Mouse (Mus musculus): ENCODE data around the gene Scamp2. TPM values are rescaled to one million over a fixed set of nuclear protein-coding genes. Genes with fewer than 3 reads are reported as not detected.
A peak's percentile ranks its signal among the peaks of the same experiment; 100 is the strongest.

The Scamp2 gene
- polyA plus RNA-seq, 1 experiment from 2014 or later = 58.2 TPM

DNA sequence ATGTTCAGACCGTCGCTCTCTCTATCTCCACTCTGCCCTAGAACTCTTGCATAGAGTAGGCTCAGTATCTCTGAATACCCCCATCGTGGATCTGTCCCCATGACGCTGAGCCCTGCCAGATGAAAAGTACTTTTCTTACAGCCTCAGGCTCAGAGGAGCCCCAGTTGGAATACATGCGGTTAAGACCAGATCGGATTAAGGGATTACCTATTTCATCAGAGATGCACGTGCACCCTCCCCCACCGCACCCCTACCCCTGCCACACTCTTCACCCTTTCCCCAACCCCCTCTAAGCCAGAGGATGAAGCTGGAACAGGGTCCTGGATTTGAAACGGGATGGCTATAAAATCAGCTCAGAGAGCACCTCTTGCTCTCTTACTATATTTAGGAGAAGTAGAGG lies 44.8 kb downstream of the Scamp2 start:
- no peaks in the 10 kb centered on the region for H3K36me3 ChIP-seq (ENCODE audit: control insufficient read depth, insufficient read depth, low read length)
- WGBS = 10% methylated on average over 9 of the region's 9 CpGs
- ATAC-seq (replicated peaks; ENCODE audit: low FRiP score) (no peak), DNase-seq (ENCODE audit: low spot score) (no peak)
- H3K9me3 ChIP-seq (ENCODE audit: control insufficient read depth, low read length) = no peaks in the 10 kb centered on the region
- H3K9ac ChIP-seq (ENCODE audit: low read length) = no peak overlapping the region
- peaks cover 4% of the 10 kb centered on the region for H3K27me3 ChIP-seq (ENCODE audit: control insufficient read depth, insufficient read depth, low read length)
- H3K4me2 ChIP-seq (ENCODE audit: low read depth, low read length, severe bottlenecking) = no peak overlapping the region
- no peak overlapping the region for H3K4me3 ChIP-seq (ENCODE audit: low read depth, low read length)
- H3K27ac ChIP-seq (ENCODE audit: low read depth, low read length) = no peak overlapping the region
- peaks cover 13% of the 10 kb centered on the region; the same call in 1 of the 2 replicates for H3K4me1 ChIP-seq (replicated peaks; ENCODE audit: control insufficient read depth, insufficient read depth, low read length)

DNA sequence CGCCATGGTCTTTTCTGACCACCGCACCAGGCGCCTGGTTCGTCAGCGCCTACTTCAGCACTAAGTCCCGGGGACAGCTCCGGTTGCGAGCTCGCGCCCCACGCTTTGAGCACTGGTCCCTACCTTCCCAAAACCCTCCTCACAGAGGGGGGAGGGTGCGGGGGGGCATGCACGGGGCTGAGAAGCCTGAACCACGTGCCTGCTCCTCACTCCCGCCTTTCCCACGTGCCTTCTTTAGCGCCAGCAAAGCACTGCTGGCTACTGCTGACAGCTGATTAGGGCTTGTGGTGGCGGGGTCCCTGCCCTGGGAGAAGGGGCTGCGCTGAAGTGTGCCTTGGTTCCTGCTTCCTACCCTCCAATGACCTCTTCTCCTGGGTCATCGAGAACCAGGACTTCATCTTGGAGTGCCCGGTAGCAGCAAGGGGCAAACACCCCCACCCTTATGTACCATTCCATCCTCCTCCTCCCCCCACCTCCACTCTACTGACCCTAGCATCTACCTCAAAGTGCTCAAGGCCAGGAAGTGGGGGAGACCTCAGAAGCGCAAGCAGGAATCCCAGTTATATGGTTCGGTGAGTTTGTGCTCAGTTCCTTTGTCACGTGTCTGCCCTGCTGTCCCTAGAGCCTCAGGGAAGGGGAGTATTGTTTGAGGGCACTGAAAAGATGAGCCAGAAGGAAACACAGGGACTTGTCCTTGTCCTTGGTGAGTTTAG lies 45.6 kb downstream of the Scamp2 start, which contains the start of gene Cplx3:
Gene Cplx3 (minus strand): TSS at position 143 of the 713 bp plus-strand sequence.
- H3K4me1 ChIP-seq (replicated peaks; ENCODE audit: control insufficient read depth, insufficient read depth, low read length) = peaks cover 8% of the 10 kb centered on the region; the same call in 1 of the 2 replicates
- peak within 1 kb of the TSS; percentile 22; the same call in 1 of the 2 replicates for H3K4me2 ChIP-seq (ENCODE audit: low read depth, low read length, severe bottlenecking)
- DNase-seq (ENCODE audit: low spot score) (peak; percentile 85), ATAC-seq (replicated peaks; ENCODE audit: low FRiP score) (no peak; the same call in 1 of the 2 replicates)
- no peaks in the 10 kb centered on the region for H3K9me3 ChIP-seq (ENCODE audit: control insufficient read depth, low read length)
- H3K4me3 ChIP-seq (ENCODE audit: low read depth, low read length) = no peak within 1 kb of the TSS
- no peak within 1 kb of the TSS for H3K27ac ChIP-seq (ENCODE audit: low read depth, low read length)
- H3K36me3 ChIP-seq (ENCODE audit: control insufficient read depth, insufficient read depth, low read length) = no peaks in the 10 kb centered on the region
- WGBS = 5% methylated on average over 24 of the region's 24 CpGs
- peaks cover 4% of the 10 kb centered on the region for H3K27me3 ChIP-seq (ENCODE audit: control insufficient read depth, insufficient read depth, low read length)
- H3K9ac ChIP-seq (ENCODE audit: low read length) = no peak within 1 kb of the TSS

DNA sequence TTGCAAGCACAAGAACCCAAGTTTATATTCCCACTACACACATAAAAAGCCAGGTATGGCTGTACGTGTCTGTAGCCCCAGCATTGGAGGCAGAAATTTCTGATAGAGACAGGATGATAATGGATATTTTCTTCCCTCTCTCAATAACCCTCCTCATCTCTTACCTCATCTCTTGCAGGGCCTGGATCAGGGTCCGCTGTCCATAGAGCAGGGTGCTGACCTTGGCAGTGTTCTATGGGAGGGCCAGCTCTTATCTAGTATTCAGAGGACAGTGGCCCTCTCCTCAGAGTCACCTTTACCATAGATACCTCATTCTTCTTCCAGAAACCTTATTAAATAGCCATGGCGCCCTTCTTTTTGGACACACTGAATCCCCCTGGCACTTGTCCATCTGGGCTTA lies 49.1 kb downstream of the Scamp2 start:
- Histone ChIP-seq H3K36me3 (ENCODE audit: control insufficient read depth, insufficient read depth, low read length) (no peaks in the 10 kb centered on the region), H3K4me1 (replicated peaks; ENCODE audit: control insufficient read depth, insufficient read depth, low read length) (peaks cover 8% of the 10 kb centered on the region; the same call in 1 of the 2 replicates), H3K27ac (ENCODE audit: low read depth, low read length) (no peak overlapping the region), H3K4me3 (ENCODE audit: low read depth, low read length) (no peak overlapping the region), H3K9ac (ENCODE audit: low read length) (no peak overlapping the region), H3K27me3 (ENCODE audit: control insufficient read depth, insufficient read depth, low read length) (peaks cover 4% of the 10 kb centered on the region), H3K9me3 (ENCODE audit: control insufficient read depth, low read length) (no peaks in the 10 kb centered on the region), H3K4me2 (ENCODE audit: low read depth, low read length, severe bottlenecking) (no peak overlapping the region)
- ATAC-seq (replicated peaks; ENCODE audit: low FRiP score) (no peak), DNase-seq (ENCODE audit: low spot score) (no peak)
- WGBS = 75% methylated on average over 3 of the region's 3 CpGs

DNA sequence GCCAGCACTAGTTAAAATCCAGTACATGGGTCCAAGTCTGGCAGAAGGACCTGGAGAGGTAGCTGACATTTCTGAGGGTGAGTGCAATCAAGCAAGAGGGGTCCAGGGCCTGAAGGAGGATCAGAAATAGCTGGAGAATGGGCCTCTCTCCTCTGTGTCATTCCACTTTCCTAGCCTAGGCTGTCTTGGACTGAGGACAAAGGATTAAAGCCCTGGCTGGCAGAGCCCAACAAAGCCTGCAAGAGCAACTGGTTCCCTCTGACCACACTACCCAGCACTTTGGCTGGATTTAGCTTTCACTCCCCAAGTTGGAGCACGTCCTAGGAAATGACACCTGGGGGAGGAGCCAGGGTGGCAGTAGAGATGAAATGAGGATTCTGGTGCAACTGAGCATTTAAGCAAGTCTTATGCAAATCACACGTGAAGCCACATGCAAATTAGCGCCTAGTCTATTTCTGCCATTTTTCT lies 49.6 kb downstream of the Scamp2 start:
- no peak overlapping the region for H3K4me2 ChIP-seq (ENCODE audit: low read depth, low read length, severe bottlenecking)
- DNase-seq (ENCODE audit: low spot score) = no peak
- H3K27me3 ChIP-seq (ENCODE audit: control insufficient read depth, insufficient read depth, low read length) = peaks cover 4% of the 10 kb centered on the region
- no peak for ATAC-seq (replicated peaks; ENCODE audit: low FRiP score)
- no peak overlapping the region for H3K9ac ChIP-seq (ENCODE audit: low read length)
- no peaks in the 10 kb centered on the region for H3K9me3 ChIP-seq (ENCODE audit: control insufficient read depth, low read length)
- no peaks in the 10 kb centered on the region for H3K36me3 ChIP-seq (ENCODE audit: control insufficient read depth, insufficient read depth, low read length)
- H3K27ac ChIP-seq (ENCODE audit: low read depth, low read length) = no peak overlapping the region
- no peak overlapping the region for H3K4me3 ChIP-seq (ENCODE audit: low read depth, low read length)
- H3K4me1 ChIP-seq (replicated peaks; ENCODE audit: control insufficient read depth, insufficient read depth, low read length) = peaks cover 8% of the 10 kb centered on the region; the same call in 1 of the 2 replicates
- 48% methylated on average over 3 of the region's 3 CpGs for WGBS

DNA sequence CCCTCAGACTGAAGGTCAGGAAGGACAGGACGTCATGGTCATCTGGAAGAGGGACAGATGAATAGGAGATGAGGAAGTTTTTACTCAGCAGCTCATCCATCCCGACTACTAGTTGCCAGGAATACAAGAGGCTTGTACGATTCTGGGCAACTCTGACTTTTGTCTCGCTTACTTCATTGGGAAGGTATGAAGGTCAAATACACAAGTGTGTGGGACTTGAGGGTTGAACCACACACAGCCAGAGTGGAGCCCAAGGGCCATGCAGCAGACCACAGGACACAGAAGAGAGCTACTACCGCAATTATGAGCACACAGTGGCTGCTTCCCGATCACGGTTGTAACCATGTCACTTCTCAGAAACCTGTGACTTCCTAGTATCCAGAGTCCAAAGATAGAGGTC lies 51.8 kb downstream of the Scamp2 start:
- Histone ChIP-seq H3K9ac (ENCODE audit: low read length) (no peak overlapping the region), H3K4me2 (ENCODE audit: low read depth, low read length, severe bottlenecking) (no peak overlapping the region), H3K27ac (ENCODE audit: low read depth, low read length) (no peak overlapping the region), H3K4me3 (ENCODE audit: low read depth, low read length) (no peak overlapping the region), H3K27me3 (ENCODE audit: control insufficient read depth, insufficient read depth, low read length) (no peaks in the 10 kb centered on the region), H3K36me3 (ENCODE audit: control insufficient read depth, insufficient read depth, low read length) (no peaks in the 10 kb centered on the region), H3K9me3 (ENCODE audit: control insufficient read depth, low read length) (no peaks in the 10 kb centered on the region), H3K4me1 (replicated peaks; ENCODE audit: control insufficient read depth, insufficient read depth, low read length) (no peaks in the 10 kb centered on the region)
- 80% methylated on average over 7 of the region's 7 CpGs for WGBS
- ATAC-seq (replicated peaks; ENCODE audit: low FRiP score) = no peak
- no peak for DNase-seq (ENCODE audit: low spot score)

DNA sequence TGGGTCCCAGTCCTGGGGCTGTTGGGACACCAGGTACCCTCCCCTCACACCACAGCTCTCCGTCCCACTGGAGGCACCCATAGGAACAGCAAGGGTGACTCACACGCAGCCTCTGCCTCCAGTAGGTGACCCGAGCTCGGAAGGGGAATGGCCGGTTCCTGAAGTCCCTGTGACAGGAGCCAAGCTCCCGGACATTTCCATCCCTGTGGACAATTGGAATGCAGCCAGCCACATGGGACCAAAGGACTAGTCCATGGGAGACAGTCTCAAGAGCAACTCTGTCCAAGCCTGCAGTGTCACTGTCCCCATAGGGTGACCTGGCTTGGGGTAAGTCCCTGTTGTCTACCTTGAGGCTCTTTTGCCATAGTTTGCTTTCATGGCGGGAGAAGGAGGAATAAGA lies 53.2 kb downstream of the Scamp2 start:
- H3K9ac ChIP-seq (ENCODE audit: low read length) = no peak overlapping the region
- no peak for ATAC-seq (replicated peaks; ENCODE audit: low FRiP score)
- no peaks in the 10 kb centered on the region for H3K27me3 ChIP-seq (ENCODE audit: control insufficient read depth, insufficient read depth, low read length)
- no peak overlapping the region for H3K4me3 ChIP-seq (ENCODE audit: low read depth, low read length)
- H3K4me1 ChIP-seq (replicated peaks; ENCODE audit: control insufficient read depth, insufficient read depth, low read length) = no peaks in the 10 kb centered on the region
- H3K4me2 ChIP-seq (ENCODE audit: low read depth, low read length, severe bottlenecking) = no peak overlapping the region
- no peak for DNase-seq (ENCODE audit: low spot score)
- no peak overlapping the region for H3K27ac ChIP-seq (ENCODE audit: low read depth, low read length)
- no peaks in the 10 kb centered on the region for H3K36me3 ChIP-seq (ENCODE audit: control insufficient read depth, insufficient read depth, low read length)
- 85% methylated on average over 7 of the region's 7 CpGs for WGBS
- H3K9me3 ChIP-seq (ENCODE audit: control insufficient read depth, low read length) = no peaks in the 10 kb centered on the region

DNA sequence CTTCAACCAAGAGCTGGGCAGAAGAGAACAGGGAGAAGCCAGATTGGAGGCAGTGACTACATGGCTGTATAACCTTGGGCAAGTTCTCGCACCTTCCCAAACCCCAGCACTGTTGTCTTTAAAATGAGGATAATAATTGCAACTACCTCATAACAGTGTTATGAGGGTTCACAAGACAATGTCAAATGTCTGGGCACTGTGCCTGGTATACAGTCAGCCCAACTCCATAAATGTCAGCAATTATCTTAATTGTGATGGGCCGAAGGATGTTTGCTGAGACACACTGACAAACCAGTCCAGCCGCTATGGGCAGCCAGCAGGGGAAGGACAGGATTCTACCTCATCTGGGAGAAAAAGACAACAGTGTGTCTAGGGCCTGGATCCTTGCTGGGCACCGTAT lies 54.0 kb downstream of the Scamp2 start:
- ATAC-seq (replicated peaks; ENCODE audit: low FRiP score) = no peak

DNA sequence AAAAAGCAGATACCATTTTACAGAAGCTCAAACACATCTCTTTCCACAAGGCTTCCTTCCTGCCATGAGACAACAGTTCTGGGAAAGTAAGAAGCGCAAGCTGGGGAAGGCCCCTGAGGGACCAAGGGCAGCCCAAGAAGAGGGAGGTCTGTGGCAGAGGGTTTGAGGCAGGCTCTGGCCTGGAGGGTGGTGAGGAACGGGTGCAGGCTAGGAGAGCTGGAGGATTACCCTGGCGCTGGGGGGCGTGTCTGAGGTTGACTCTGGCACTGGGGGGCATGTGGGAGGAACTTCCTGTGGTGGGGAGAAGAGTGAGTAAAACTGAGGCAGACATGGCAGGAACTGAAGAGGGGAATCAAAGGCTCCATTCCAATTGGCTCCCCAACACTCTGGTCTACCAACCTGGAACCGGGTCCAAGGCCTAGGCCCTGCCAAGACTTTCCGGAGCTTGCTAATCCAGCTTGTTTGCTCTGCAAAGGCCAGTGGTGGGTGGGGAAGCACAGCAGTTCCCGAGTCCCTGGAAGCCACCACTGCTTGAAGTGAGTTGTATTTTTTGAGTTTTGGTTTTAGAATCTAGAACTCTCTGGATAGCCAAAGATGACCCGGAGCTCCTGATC lies 56.9 kb downstream of the Scamp2 start:
- H3K4me2 ChIP-seq (ENCODE audit: low read depth, low read length, severe bottlenecking) = no peak overlapping the region
- no peak overlapping the region for H3K27ac ChIP-seq (ENCODE audit: low read depth, low read length)
- 77% methylated on average over 8 of the region's 8 CpGs for WGBS
- no peaks in the 10 kb centered on the region for H3K9me3 ChIP-seq (ENCODE audit: control insufficient read depth, low read length)
- no peak for ATAC-seq (replicated peaks; ENCODE audit: low FRiP score)
- H3K9ac ChIP-seq (ENCODE audit: low read length) = no peak overlapping the region
- no peaks in the 10 kb centered on the region for H3K36me3 ChIP-seq (ENCODE audit: control insufficient read depth, insufficient read depth, low read length)
- DNase-seq (ENCODE audit: low spot score) = no peak
- no peaks in the 10 kb centered on the region for H3K4me1 ChIP-seq (replicated peaks; ENCODE audit: control insufficient read depth, insufficient read depth, low read length)
- no peak overlapping the region for H3K4me3 ChIP-seq (ENCODE audit: low read depth, low read length)
- no peaks in the 10 kb centered on the region for H3K27me3 ChIP-seq (ENCODE audit: control insufficient read depth, insufficient read depth, low read length)

More for the DNA sequence above, 54.0 kb downstream of the Scamp2 start:
- Histone ChIP-seq H3K27me3 (ENCODE audit: control insufficient read depth, insufficient read depth, low read length) (no peaks in the 10 kb centered on the region), H3K36me3 (ENCODE audit: control insufficient read depth, insufficient read depth, low read length) (no peaks in the 10 kb centered on the region), H3K4me3 (ENCODE audit: low read depth, low read length) (no peak overlapping the region), H3K27ac (ENCODE audit: low read depth, low read length) (no peak overlapping the region), H3K9me3 (ENCODE audit: control insufficient read depth, low read length) (no peaks in the 10 kb centered on the region), H3K4me2 (ENCODE audit: low read depth, low read length, severe bottlenecking) (no peak overlapping the region), H3K4me1 (replicated peaks; ENCODE audit: control insufficient read depth, insufficient read depth, low read length) (no peaks in the 10 kb centered on the region), H3K9ac (ENCODE audit: low read length) (no peak overlapping the region)
- no peak for DNase-seq (ENCODE audit: low spot score)
- 93% methylated on average over 4 of the region's 4 CpGs for WGBS
